Mouse (Mus musculus): ENCODE results near the gene Ada. TPM values are rescaled to one million over a fixed set of nuclear protein-coding genes. Genes with fewer than 3 reads are reported as not detected.

Ada gene
- polyA plus RNA-seq, 1 experiment from 2014 or later, result 3.5 TPM

DNA sequence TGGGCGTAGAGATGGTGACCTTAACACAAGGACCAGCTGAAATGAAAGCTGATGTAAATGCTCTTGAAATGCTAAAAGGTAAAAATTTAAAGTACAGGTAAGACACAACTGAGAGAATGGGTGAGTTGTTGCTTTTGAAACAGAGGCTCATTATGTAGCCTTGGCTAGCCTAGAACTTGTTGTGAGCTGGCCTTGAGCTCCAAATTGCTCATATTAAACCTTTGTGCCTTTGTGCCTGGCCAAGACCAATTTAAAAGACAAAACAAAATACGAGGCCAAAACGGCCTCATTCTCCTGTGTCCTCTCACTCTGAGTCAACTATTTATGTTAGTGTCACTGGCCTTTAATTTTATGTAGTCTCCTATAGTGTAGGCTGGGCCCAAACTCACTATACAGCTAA is 63.2 kb downstream of the Ada start:
- no peaks in the 10 kb centered on the region for H3K9me3 ChIP-seq (ENCODE audit: control insufficient read depth, low read length)
- WGBS, result 73% methylated on average over 3 of the region's 3 CpGs

GRCm38 (mm10) chr2:163686233-163686632 is 63.8 kb downstream of the Ada start:
- H3K27me3 ChIP-seq (replicated peaks; ENCODE audit: control insufficient read depth, insufficient read depth, low read length), result no peaks in the 10 kb centered on the region
- no peak overlapping the region for H3K9ac ChIP-seq (ENCODE audit: low read depth, low read length)
- H3K4me3 ChIP-seq (ENCODE audit: low read length), result no peak overlapping the region
- ATAC-seq, result no peak
- H3K36me3 ChIP-seq (ENCODE audit: control insufficient read depth, insufficient read depth, low read length), result no peaks in the 10 kb centered on the region
- no peak overlapping the region for H3K27ac ChIP-seq (ENCODE audit: low read depth, low read length)
- 77% methylated on average over 5 of the region's 5 CpGs for WGBS
- H3K4me2 ChIP-seq (ENCODE audit: low read length), result no peak overlapping the region
- H3K4me1 ChIP-seq (ENCODE audit: control insufficient read depth, insufficient read depth, low read depth, low read length), result peaks cover 15% of the 10 kb centered on the region
- no peaks in the 10 kb centered on the region for H3K9me3 ChIP-seq (ENCODE audit: control insufficient read depth, low read length)

More for the DNA sequence above, 63.2 kb downstream of the Ada start:
- Histone ChIP-seq H3K27ac (ENCODE audit: low read depth, low read length) (no peak overlapping the region), H3K9ac (ENCODE audit: low read depth, low read length) (no peak overlapping the region), H3K4me2 (ENCODE audit: low read length) (no peak overlapping the region), H3K36me3 (ENCODE audit: control insufficient read depth, insufficient read depth, low read length) (no peaks in the 10 kb centered on the region), H3K27me3 (replicated peaks; ENCODE audit: control insufficient read depth, insufficient read depth, low read length) (no peaks in the 10 kb centered on the region), H3K4me1 (ENCODE audit: control insufficient read depth, insufficient read depth, low read depth, low read length) (peaks cover 15% of the 10 kb centered on the region), H3K4me3 (ENCODE audit: low read length) (no peak overlapping the region)
- no peak for ATAC-seq

DNA sequence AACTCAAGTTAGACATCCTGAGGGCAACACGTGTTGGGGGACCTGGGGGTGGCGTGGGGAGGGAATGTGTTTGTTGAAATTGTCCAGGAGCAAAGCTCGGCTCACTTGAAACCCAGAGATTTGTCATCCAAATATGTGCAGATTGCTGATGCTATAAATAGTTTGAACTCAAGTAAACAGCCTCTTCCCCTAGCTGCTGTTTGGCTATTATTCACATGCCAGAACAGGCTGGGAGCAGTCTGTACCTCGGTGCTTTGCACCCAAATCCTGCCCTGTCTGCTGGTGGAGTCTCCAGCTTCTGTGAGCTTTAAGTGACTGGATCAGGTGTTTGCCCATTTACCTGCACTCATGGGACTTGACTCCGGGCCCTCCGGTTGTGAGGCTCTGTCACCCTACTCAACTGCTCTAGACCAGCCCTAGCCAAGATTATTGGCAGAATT is 64.3 kb downstream of the Ada start:
- Histone ChIP-seq H3K9ac (ENCODE audit: low read depth, low read length) (no peak overlapping the region), H3K27ac (ENCODE audit: low read depth, low read length) (no peak overlapping the region), H3K4me3 (ENCODE audit: low read length) (no peak overlapping the region), H3K27me3 (replicated peaks; ENCODE audit: control insufficient read depth, insufficient read depth, low read length) (no peaks in the 10 kb centered on the region), H3K36me3 (ENCODE audit: control insufficient read depth, insufficient read depth, low read length) (no peaks in the 10 kb centered on the region), H3K4me2 (ENCODE audit: low read length) (no peak overlapping the region), H3K9me3 (ENCODE audit: control insufficient read depth, low read length) (no peaks in the 10 kb centered on the region), H3K4me1 (ENCODE audit: control insufficient read depth, insufficient read depth, low read depth, low read length) (peaks cover 14% of the 10 kb centered on the region)
- no peak for ATAC-seq
- WGBS, result 70% methylated on average over 6 of the region's 6 CpGs

DNA sequence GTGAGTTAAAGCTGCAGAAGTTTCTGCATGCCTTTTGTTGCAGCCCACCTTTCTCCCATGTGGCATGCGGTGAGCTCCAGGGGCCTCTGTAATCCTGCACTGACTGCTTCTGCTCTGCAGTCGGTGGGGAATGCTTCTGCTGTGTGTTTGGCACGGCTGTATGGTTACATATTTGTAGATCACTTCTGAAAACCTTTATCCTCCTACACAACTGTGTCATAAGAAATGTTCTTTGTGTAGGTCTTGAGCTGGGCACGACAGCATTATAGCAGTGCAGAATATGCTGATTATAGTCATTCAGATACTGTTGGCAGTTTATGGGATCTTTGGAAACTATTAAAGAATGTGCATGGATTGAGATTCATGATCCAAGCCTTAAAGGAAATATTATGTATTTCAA is 64.8 kb downstream of the Ada start:
- Histone ChIP-seq H3K4me2 (ENCODE audit: low read length) (no peak overlapping the region), H3K27ac (ENCODE audit: low read depth, low read length) (0 out of 2 replicates have a peak overlapping the region, but pooled peaks have one; percentile 29), H3K4me1 (ENCODE audit: control insufficient read depth, insufficient read depth, low read depth, low read length) (peaks cover 9% of the 10 kb centered on the region), H3K27me3 (replicated peaks; ENCODE audit: control insufficient read depth, insufficient read depth, low read length) (no peaks in the 10 kb centered on the region), H3K36me3 (ENCODE audit: control insufficient read depth, insufficient read depth, low read length) (no peaks in the 10 kb centered on the region), H3K9ac (ENCODE audit: low read depth, low read length) (no peak overlapping the region), H3K4me3 (ENCODE audit: low read length) (no peak overlapping the region), H3K9me3 (ENCODE audit: control insufficient read depth, low read length) (no peaks in the 10 kb centered on the region)
- no peak for ATAC-seq
- WGBS, result 54% methylated on average over 4 of the region's 4 CpGs

DNA sequence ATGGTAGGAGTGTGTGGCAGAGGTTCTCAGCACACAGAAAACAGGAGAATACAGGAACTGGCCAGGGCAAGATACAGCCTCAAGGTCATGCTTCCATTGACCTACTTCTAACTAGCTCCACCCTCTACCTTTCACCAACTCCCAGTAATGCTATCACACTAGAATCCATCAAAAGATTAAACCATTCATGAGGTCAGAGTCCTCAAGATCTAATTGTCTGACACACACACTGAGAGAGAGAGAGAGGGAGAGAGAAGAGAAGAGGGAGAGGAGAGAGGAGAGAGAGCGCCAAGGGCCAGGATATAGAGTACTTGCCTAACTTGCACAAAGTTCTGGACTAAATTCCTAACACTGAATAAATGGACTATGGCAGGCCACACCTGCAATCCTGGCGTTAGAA is 67.7 kb downstream of the Ada start:
- Histone ChIP-seq H3K9me3 (ENCODE audit: control insufficient read depth, low read length) (no peaks in the 10 kb centered on the region), H3K4me1 (ENCODE audit: control insufficient read depth, insufficient read depth, low read depth, low read length) (peaks cover 9% of the 10 kb centered on the region; the same call in 1 of the 2 replicates), H3K36me3 (ENCODE audit: control insufficient read depth, insufficient read depth, low read length) (no peaks in the 10 kb centered on the region), H3K9ac (ENCODE audit: low read depth, low read length) (no peak overlapping the region), H3K27ac (ENCODE audit: low read depth, low read length) (no peak overlapping the region), H3K27me3 (replicated peaks; ENCODE audit: control insufficient read depth, insufficient read depth, low read length) (no peaks in the 10 kb centered on the region), H3K4me2 (ENCODE audit: low read length) (no peak overlapping the region), H3K4me3 (ENCODE audit: low read length) (no peak overlapping the region)
- no peak for ATAC-seq
- 91% methylated on average over 2 of the region's 2 CpGs for WGBS

DNA sequence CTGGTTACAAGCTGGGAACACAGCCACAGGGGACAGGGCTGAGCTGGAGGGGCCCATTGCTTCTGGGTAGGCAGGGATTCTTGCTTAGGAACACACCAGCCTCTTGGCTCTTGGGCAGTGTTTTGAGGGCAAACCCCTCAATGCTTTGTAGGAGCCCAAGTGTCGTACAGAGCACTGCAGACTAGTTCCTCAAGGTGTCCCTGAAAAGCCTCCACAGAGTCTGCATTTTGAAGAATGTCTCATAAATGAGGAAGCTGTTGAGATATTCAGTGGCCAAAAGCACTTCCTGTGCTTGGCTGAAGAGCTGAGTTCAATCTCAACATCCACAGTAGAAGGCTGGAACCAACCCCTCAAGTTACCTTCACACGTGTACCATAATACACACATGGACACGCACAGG is 73.3 kb downstream of the Ada start:
- Histone ChIP-seq H3K4me1 (ENCODE audit: control insufficient read depth, insufficient read depth, low read depth, low read length) (peaks cover 8% of the 10 kb centered on the region; the same call in 1 of the 2 replicates), H3K9me3 (ENCODE audit: control insufficient read depth, low read length) (no peaks in the 10 kb centered on the region), H3K4me2 (ENCODE audit: low read length) (no peak overlapping the region), H3K27me3 (replicated peaks; ENCODE audit: control insufficient read depth, insufficient read depth, low read length) (no peaks in the 10 kb centered on the region), H3K27ac (ENCODE audit: low read depth, low read length) (no peak overlapping the region), H3K36me3 (ENCODE audit: control insufficient read depth, insufficient read depth, low read length) (no peaks in the 10 kb centered on the region), H3K9ac (ENCODE audit: low read depth, low read length) (no peak overlapping the region), H3K4me3 (ENCODE audit: low read length) (no peak overlapping the region)
- 92% methylated on average over 3 of the region's 3 CpGs for WGBS
- ATAC-seq, result no peak

Other genes with a start within 250 kb of the Ada start
- gene Hnf4a, start 243.4 kb downstream of the Ada start, polyA plus RNA-seq (2015; fragmentation: Nextera tagmentation; extraction: Ambion mirVana), result 0.05 TPM in 1 of 2 replicates, not detected in the other
- 37.6 and 43.2 TPM in 2 replicates for gene Ttpal, start 147.9 kb downstream of the Ada start, polyA plus RNA-seq (2015; fragmentation: Nextera tagmentation; extraction: Ambion mirVana)
- 38.6 and 41.2 TPM in 2 replicates for gene Serinc3, start 105.1 kb downstream of the Ada start, polyA plus RNA-seq (2015; fragmentation: Nextera tagmentation; extraction: Ambion mirVana)
- 126 and 127 TPM in 2 replicates for gene Pkig, start 91.9 kb downstream of the Ada start, polyA plus RNA-seq (2015; fragmentation: Nextera tagmentation; extraction: Ambion mirVana)
- 0.20 and 0.31 TPM in 2 replicates for gene Ccn5, start 70.6 kb upstream of the Ada start, polyA plus RNA-seq (2015; fragmentation: Nextera tagmentation; extraction: Ambion mirVana)
- gene Kcnk15, start 103.4 kb upstream of the Ada start, polyA plus RNA-seq (2015; fragmentation: Nextera tagmentation; extraction: Ambion mirVana), result 0.24 and 0.30 TPM in 2 replicates
- gene Rims4, start 168.4 kb upstream of the Ada start, polyA plus RNA-seq (2015; fragmentation: Nextera tagmentation; extraction: Ambion mirVana), result 7.9 and 16.6 TPM in 2 replicates
- gene Ywhab, start 244.7 kb upstream of the Ada start, polyA plus RNA-seq (2015; fragmentation: Nextera tagmentation; extraction: Ambion mirVana), result 507 and 529 TPM in 2 replicates